Mouse (Mus musculus) skeletal muscle tissue, adult 2 months (tissue): Measurements from ENCODE around the gene Rrnad1.

Experiments used
- DNase-seq: peaks from one replicate; pipeline ENCODE4 v3.0.0-alpha.2; 2012; ENCODE audit warnings: low read depth, low spot score

Gene Rrnad1

DNA sequence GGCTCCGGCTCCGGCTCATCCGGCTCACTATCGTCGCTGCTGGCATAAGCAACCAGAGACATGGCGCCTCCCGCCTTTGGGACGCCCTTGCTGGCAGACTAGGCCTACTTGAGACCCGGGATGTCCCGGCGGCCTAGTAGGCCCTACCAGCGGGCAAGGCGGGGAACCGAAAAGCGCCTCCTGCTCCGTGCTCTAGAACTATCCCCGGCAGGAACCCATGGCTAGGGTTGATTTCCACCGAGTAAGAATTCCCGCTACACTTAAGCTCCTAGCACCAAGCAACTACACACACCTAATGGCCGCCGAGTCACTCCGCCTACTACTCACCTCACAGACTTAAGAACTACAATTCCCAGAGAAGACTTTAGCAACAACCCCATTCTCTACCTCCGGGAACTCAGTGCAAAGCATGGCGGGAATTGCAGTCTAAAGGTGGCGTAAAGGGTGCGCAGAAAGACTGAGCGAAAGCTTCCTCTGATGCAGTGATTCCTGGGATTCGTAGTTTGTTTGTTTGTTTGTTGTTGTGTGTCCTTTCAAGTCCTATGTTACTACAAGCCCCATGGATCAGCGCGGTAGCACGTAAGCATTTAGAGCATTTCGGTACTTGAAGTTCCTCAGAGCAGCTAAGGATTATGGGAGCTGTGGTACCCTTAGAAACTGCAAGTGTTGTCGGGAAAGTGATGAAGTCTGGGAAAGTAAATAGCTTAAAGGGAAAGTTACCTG lies 45.1 kb downstream of the Rrnad1 start, which contains the start of gene Prcc:
Gene Prcc (minus strand): TSS at position 328 of the 723 bp plus-strand sequence.
- DNase-seq, result peak; percentile 99

DNA sequence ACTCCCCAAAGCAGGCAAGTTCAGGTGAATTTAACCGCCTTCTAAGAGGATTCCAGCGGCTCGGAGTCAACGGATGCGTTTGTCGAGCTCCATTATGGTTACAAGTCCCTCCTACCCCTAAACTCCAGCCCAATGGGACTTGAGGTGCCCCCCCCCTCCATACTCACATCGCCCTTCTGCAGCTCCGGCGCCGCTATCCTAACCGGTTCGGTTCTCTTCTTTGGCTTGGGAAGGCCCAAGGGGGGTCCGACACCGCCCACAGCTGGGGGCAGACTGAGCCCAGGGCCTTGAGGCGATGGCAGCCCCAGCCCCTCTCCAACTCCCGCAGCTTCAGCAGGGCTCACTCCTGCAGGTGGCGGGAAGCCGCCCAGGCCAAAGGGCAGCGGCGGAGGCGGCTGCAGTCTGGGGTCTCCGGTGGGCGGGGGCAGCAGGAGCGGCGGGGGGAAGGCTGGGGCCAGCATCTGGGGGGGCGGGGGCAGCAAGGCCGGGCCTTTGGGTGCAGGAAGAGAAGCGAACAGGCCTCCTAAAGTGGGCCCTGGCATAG lies 45.7 kb downstream of the Rrnad1 start:
- DNase-seq, result no peak

DNA sequence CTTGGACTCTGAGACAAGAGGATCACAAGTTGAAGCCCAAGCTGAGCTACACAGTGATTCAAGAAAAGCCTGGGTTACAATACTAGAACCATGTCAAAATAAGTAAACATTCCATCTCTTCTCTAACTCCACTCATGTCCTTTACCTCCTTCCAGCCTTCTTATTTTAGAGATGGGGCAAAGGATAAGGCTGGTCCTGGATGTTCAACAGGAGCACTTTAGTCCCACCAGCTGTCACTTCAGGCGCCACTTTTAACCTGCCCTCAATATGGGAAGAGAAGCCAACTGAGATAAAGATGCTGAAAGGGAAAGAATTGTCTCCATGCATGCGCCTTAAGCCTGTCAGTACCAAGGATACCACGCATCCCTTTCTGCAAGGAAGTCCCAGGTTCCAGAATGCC lies 46.2 kb downstream of the Rrnad1 start:
- no peak for DNase-seq

DNA sequence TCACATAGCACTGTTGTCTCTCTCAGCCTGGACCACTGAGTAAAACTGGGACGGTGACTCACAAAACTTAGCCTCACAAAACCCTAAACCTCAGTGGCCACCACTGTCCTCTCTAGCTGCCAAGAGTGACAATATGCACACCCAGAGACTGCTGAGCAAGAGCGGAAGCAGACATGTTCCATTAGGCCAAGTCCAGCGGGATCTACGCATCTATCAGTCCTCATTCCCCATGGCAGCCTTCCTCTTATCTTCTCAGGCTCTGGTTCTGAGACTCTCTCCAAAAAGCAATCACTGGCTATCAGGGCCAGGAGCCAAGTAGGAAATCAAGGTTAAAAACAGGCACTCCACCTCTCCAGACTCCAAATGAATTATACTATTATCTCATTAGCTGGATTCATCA lies 52.8 kb downstream of the Rrnad1 start:
- no peak for DNase-seq
